8 mouse cellular contexts compared by ENCODE assay signal in genomic region chr19:4477345-4478189, GRCm38 (mm10). TPM values are rescaled to one million over a fixed set of nuclear protein-coding genes. Genes with fewer than 3 reads are reported as not detected.
DNase-seq lines count a peak whose midpoint lies in the region; ATAC-seq lines count a peak whose summit lies in the region.

Gene Syt12 (minus strand): TSS chr19:4477447.

- peak within 1 kb of the TSS; percentile 62 for H3K4me3 ChIP-seq in heart, embryonic 10.5 days
- H3K4me3 ChIP-seq in liver, embryonic 16.5 days (ENCODE audit: low read depth, low read length): peak within 1 kb of the TSS; percentile 50

- H3K9ac ChIP-seq in liver, embryonic 16.5 days (ENCODE audit: low read depth, low read length): peak within 1 kb of the TSS; percentile 28; the same call in 1 of the 2 replicates

- WGBS in heart, embryonic 10.5 days: 23% methylated on average over 21 of the region's 21 CpGs
- 8% methylated on average over 21 of the region's 21 CpGs for WGBS in large intestine, adult 2 months
- 21% methylated on average over 20 of the region's 21 CpGs for WGBS in liver, embryonic 16.5 days (ENCODE audit: insufficient replicate concordance)

- H3K4me1 ChIP-seq in heart, embryonic 10.5 days: peaks cover 13% of the 10 kb centered on the region
- peaks cover 5% of the 10 kb centered on the region; the same call in 1 of the 2 replicates for H3K4me1 ChIP-seq in liver, embryonic 16.5 days (ENCODE audit: control insufficient read depth, low read depth, low read length)

- H3K9me3 ChIP-seq in heart, embryonic 10.5 days: no peaks in the 10 kb centered on the region
- no peaks in the 10 kb centered on the region for H3K9me3 ChIP-seq in liver, embryonic 16.5 days (replicated peaks; ENCODE audit: control insufficient read depth, low read length)

- DNase-seq in 3134 (ENCODE audit: extremely low read depth, insufficient read length, low spot score): peak; percentile 62
- DNase-seq in MEL-GATA-1-ER (ENCODE audit: extremely low read depth, low read depth): peak; percentile 12
- DNase-seq in cerebellum, postnatal 25 days: peak; percentile 91 to 95
- no peak for DNase-seq in heart, embryonic 10.5 days (ENCODE audit: low spot score)
- peak; percentile 92 for DNase-seq in large intestine, adult 2 months (ENCODE audit: low read depth, low spot score)
- DNase-seq in right cerebral cortex, postnatal 36 days (ENCODE audit: low spot score in 2 of 2): peak; percentile 43 to 44
- no peak for DNase-seq in spleen, adult 18-20 months

- H3K4me2 ChIP-seq in liver, embryonic 16.5 days (ENCODE audit: low read depth, low read length): peak within 1 kb of the TSS; percentile 66

- H3K27ac ChIP-seq in heart, embryonic 10.5 days: peak within 1 kb of the TSS; percentile 79
- H3K27ac ChIP-seq in liver, embryonic 16.5 days (ENCODE audit: low read length): no peak within 1 kb of the TSS

- peaks cover 56% of the 10 kb centered on the region for H3K27me3 ChIP-seq in heart, embryonic 10.5 days (ENCODE audit: insufficient read depth, poor library complexity, severe bottlenecking)
- peaks cover 39% of the 10 kb centered on the region for H3K27me3 ChIP-seq in liver, embryonic 16.5 days (ENCODE audit: control insufficient read depth, insufficient read depth, low read depth, low read length)

- no peaks in the 10 kb centered on the region for H3K36me3 ChIP-seq in heart, embryonic 10.5 days
- no peaks in the 10 kb centered on the region for H3K36me3 ChIP-seq in liver, embryonic 16.5 days (ENCODE audit: control insufficient read depth, insufficient read depth)

- ATAC-seq in liver, embryonic 16.5 days (ENCODE audit: low read depth): peak; percentile 27; the same call in 1 of the 2 replicates

RNA-seq across cellular contexts. Expression of gene Syt12, which starts in this region (rescaled TPM):
- 0.89 and 0.97 TPM in 2 replicates for polyA plus RNA-seq in heart, embryonic 10.5 days (2016; fragmentation: Nextera tagmentation; extraction: Ambion mirVana)
- polyA plus RNA-seq in large intestine, adult 2 months (2012; rRNA removed): 4.4 and 7.7 TPM in 2 replicates
- polyA plus RNA-seq in liver, embryonic 16.5 days (2015; fragmentation: Nextera tagmentation; extraction: Ambion mirVana): 0.20 and 0.32 TPM in 2 replicates

Comparison
In these comparisons a context has a peak if more than half of its experiments do, and no peak if none do; other contexts are left out.
1. Peak in ATAC-seq, H3K4me3 ChIP-seq, H3K9ac ChIP-seq and H3K4me2 ChIP-seq in liver, embryonic 16.5 days; RNA of the gene not detected or under 1 TPM.
2. DNase-seq: peak in 3134 (single experiment), MEL-GATA-1-ER (single experiment), cerebellum, postnatal 25 days (2 of 2), large intestine, adult 2 months (single experiment) and right cerebral cortex, postnatal 36 days (2 of 2); none in heart, embryonic 10.5 days (single experiment) and spleen, adult 18-20 months (0 of 2).